Mouse (Mus musculus) E14TG2a.4 (cell line): ENCODE data around the gene Bco1.

Experiments
- CTCF ChIP-seq: conservative IDR thresholded peaks from 2 replicates; pipeline ENCODE4 v1.5.1; 2014; ENCODE audit warnings: low read length
- NANOG ChIP-seq: IDR thresholded peaks from 2 replicates; pipeline ENCODE4 v1.6.1; 2014; ENCODE audit warnings: borderline replicate concordance, low read length, mixed read lengths
- POU5F1 ChIP-seq: IDR thresholded peaks from 2 replicates; pipeline ENCODE4 v1.6.1; 2014; ENCODE audit warnings: low read length, borderline replicate concordance

GRCm38 (mm10) chr8:117061180-117061880 is 34.3 kb upstream of the Bco1 start:
- TF ChIP-seq NANOG (no peak), CTCF (no peak), POU5F1 (no peak)
